Mouse (Mus musculus) neural tube, embryonic 13.5 days (tissue): ENCODE measurements around the gene Gm27179. TPM values are rescaled to one million over a fixed set of nuclear protein-coding genes. Genes with fewer than 3 reads are reported as not detected.
"Not testable (repeated sequence)": the region's sequence is repeated elsewhere in the genome, so short reads cannot be mapped to it uniquely, and the experiment has no call there.

Experiments
- ATAC-seq: fragments of 200-750 bp; cut with Nextera tagmentation; 2 replicates; pipeline ENCODE4 v1.8.0; 2017; ENCODE audit warnings: low read depth, mild to moderate bottlenecking, moderate TSS enrichment, moderate library complexity
- H3K27ac ChIP-seq: fragments of 300-500 bp; sonication (generic); replicated peaks from 2 replicates; pipeline ENCODE4 v1.5.1; 2015; ENCODE audit warnings: moderate library complexity, mild to moderate bottlenecking, inconsistent platforms
- H3K27me3 ChIP-seq: fragments of 300-500 bp; sonication (generic); 2 replicates; pipeline ENCODE4 v1.6.1; 2015; ENCODE audit warnings: mild to moderate bottlenecking, inconsistent platforms
- H3K36me3 ChIP-seq: fragments of 300-500 bp; sonication (generic); 2 replicates; pipeline ENCODE4 v1.6.1; 2015; ENCODE audit warnings: mild to moderate bottlenecking, inconsistent platforms
- H3K4me1 ChIP-seq: fragments of 300-500 bp; sonication (generic); replicated peaks from 2 replicates; pipeline ENCODE4 v1.6.1; 2015; ENCODE audit warnings: inconsistent platforms
- H3K4me2 ChIP-seq: fragments of 300-500 bp; sonication (generic); 2 replicates; pipeline ENCODE4 v1.6.1; 2015; ENCODE audit warnings: inconsistent platforms, mild to moderate bottlenecking, moderate library complexity
- H3K4me3 ChIP-seq: fragments of 300-500 bp; sonication (generic); 2 replicates; pipeline ENCODE4 v1.5.1; 2015; ENCODE audit warnings: mild to moderate bottlenecking, inconsistent platforms
- H3K9ac ChIP-seq: fragments of 300-500 bp; sonication (generic); 2 replicates; pipeline ENCODE4 v1.6.1; 2015; ENCODE audit warnings: moderate library complexity, mild to moderate bottlenecking, inconsistent platforms
- H3K9me3 ChIP-seq: fragments of 300-500 bp; sonication (generic); 2 replicates; pipeline ENCODE4 v1.6.1; 2016; ENCODE audit warnings: inconsistent platforms
- WGBS: fragments of 180-500 bp; shearing (Covaris S2); methylation state at CpG from one replicate; pipeline ENCODE4 v1.1.7; 2015; 5-methylcytosine and 5-hydroxymethylcytosine counted together
- polyA plus RNA-seq: library from polyadenylated mRNA; unstranded; fragments of >200 nt; fragmentation: Nextera tagmentation; extraction: Ambion mirVana; gene quantifications from 2 replicates; pipeline ENCODE4 v1.2.1, GENCODE M21; 2015

Gene Gm27179
- polyA plus RNA-seq, result not detected in 2 replicates

- ATAC-seq, H3K9ac ChIP-seq, H3K4me1 ChIP-seq, H3K4me3 ChIP-seq, H3K27me3 ChIP-seq, H3K4me2 ChIP-seq, H3K9me3 ChIP-seq, H3K36me3 ChIP-seq, H3K27ac ChIP-seq: not testable (repeated sequence)
- no CpG with 5 or more reads among the region's 2 CpGs for WGBS
Measured at GRCm38 (mm10) chr14:69512449-69512848, at the start of gene Gm27179. TSS of gene Gm27179 (minus strand) at chr14:69512549.

GRCm38 (mm10) chr14:69557550-69557949, 45.2 kb upstream of the Gm27179 start:
- not testable (repeated sequence) for H3K4me1 ChIP-seq, H3K36me3 ChIP-seq, H3K4me2 ChIP-seq, H3K9ac ChIP-seq, H3K9me3 ChIP-seq, H3K27me3 ChIP-seq, H3K4me3 ChIP-seq, ATAC-seq, H3K27ac ChIP-seq
- WGBS, result no CpG with 5 or more reads among the region's 14 CpGs

DNA sequence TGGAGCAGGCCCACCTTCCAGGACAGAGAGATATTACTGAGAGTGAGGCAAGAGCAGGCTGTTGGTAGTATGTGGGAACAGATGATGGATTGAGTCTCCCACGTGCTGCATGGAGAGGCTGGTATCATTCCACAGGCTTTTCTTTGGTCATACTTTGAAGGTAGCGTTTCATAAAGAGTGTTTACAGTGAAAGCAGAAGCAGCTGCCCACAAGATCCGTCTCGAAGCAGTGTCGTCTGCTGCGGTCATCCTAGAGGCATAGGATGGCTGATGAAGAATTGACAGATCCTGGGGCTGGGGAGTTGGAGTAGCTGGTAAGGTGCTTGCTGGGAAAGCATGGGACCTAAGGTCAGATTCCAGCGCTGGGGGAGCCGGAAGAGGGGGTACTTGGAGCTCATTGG, 44.5 kb upstream of the Gm27179 start:
- not testable (repeated sequence) for H3K9me3 ChIP-seq, H3K36me3 ChIP-seq, ATAC-seq, H3K9ac ChIP-seq, H3K27me3 ChIP-seq, H3K4me1 ChIP-seq, H3K4me2 ChIP-seq, H3K4me3 ChIP-seq, H3K27ac ChIP-seq
- WGBS, result no CpG with 5 or more reads among the region's 8 CpGs

- not testable (repeated sequence) for H3K27me3 ChIP-seq, H3K9me3 ChIP-seq, H3K4me1 ChIP-seq, H3K9ac ChIP-seq, H3K27ac ChIP-seq, H3K4me2 ChIP-seq, H3K4me3 ChIP-seq, H3K36me3 ChIP-seq
- peak; percentile 96 for ATAC-seq
- WGBS, result no CpG with 5 or more reads among the region's 68 CpGs
Measured at GRCm38 (mm10) chr14:69555110-69555831, 42.9 kb upstream of the Gm27179 start, which contains the start of gene Entpd4b. TSS of gene Entpd4b (plus strand) at chr14:69555424.

DNA sequence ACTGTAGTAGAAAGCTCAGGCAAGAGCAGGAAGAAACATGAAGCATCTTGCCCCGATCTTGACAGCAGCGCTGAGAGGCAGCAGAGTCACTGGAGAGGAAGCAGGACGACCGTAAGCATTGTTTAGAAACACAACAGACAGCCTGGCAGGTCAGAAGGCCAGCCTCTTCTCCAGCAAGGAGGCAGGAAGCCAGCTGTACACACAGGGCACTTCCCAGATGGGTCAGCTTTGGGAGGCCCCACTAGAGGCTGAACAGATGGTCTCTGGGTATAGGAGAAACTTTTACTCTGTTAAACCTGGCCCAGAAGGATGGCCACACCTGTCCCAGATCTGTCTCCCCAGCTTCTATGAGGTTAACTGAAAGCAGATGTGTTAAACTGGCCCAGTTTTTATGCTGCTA, 35.0 kb upstream of the Gm27179 start:
- H3K9ac ChIP-seq, H3K9me3 ChIP-seq, H3K4me2 ChIP-seq, H3K4me1 ChIP-seq, H3K4me3 ChIP-seq, ATAC-seq, H3K27ac ChIP-seq, H3K36me3 ChIP-seq, H3K27me3 ChIP-seq: not testable (repeated sequence)
- WGBS, result no CpG with 5 or more reads among the region's 4 CpGs

- not testable (repeated sequence) for H3K9ac ChIP-seq, ATAC-seq, H3K9me3 ChIP-seq, H3K36me3 ChIP-seq, H3K4me1 ChIP-seq, H3K27ac ChIP-seq, H3K4me2 ChIP-seq, H3K27me3 ChIP-seq, H3K4me3 ChIP-seq
- WGBS, result no CpG with 5 or more reads among the region's 2 CpGs
Measured at GRCm38 (mm10) chr14:69545052-69545451, 32.7 kb upstream of the Gm27179 start.

DNA sequence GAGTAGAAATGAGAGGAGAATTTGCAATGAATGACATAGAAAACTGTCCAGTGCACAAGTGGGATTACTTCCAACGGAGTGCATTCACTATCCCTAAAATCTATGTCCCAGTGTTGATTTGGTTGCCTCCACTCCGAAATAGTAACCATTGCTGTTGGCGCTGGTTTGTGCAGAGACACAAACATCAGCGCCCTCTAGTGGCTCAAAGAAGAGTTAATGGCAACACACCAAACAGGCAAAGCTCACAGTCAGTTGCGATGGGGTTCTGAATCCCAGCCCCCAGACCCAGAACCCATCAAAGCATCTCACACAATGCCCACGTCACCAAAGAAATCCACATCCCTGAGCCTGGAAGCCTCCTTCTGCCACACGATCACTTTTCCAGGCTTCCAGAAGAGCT, 31.7 kb upstream of the Gm27179 start:
- H3K9ac ChIP-seq, H3K4me3 ChIP-seq, H3K27ac ChIP-seq, H3K9me3 ChIP-seq, H3K27me3 ChIP-seq, ATAC-seq, H3K36me3 ChIP-seq, H3K4me2 ChIP-seq, H3K4me1 ChIP-seq: not testable (repeated sequence)
- no CpG with 5 or more reads among the region's 7 CpGs for WGBS

GRCm38 (mm10) chr14:69542695-69543094, 30.3 kb upstream of the Gm27179 start:
- H3K4me3 ChIP-seq, H3K4me2 ChIP-seq, H3K9me3 ChIP-seq, H3K9ac ChIP-seq, ATAC-seq, H3K36me3 ChIP-seq, H3K27me3 ChIP-seq, H3K27ac ChIP-seq, H3K4me1 ChIP-seq: not testable (repeated sequence)
- WGBS, result no CpG with 5 or more reads among the region's 7 CpGs

DNA sequence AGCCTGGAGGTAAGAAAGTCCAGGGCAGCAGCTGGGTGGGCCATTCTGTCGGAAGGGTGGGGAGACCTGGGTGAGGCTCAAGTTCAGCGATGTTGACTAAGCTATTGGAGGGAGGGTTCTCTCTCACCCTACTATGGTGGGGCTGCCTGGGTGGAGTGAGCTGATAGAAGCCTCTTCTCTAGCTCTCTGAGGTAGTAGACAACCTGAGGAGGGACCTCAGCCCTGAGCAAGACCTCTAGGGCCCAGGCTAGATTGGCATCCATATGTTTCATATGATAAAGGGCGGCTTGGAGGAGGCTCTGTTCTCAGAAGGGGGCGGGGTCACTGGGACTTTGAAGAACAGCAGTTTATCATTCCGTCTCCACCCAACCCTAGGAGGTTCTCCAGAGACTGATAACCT, 27.8 kb upstream of the Gm27179 start:
- WGBS, result no CpG with 5 or more reads among the region's 5 CpGs
- H3K27ac ChIP-seq, H3K4me2 ChIP-seq, H3K4me1 ChIP-seq, ATAC-seq, H3K27me3 ChIP-seq, H3K9ac ChIP-seq, H3K9me3 ChIP-seq, H3K4me3 ChIP-seq, H3K36me3 ChIP-seq: not testable (repeated sequence)

- H3K4me1 ChIP-seq, H3K9ac ChIP-seq, H3K27ac ChIP-seq, H3K4me2 ChIP-seq, ATAC-seq, H3K4me3 ChIP-seq, H3K9me3 ChIP-seq, H3K27me3 ChIP-seq, H3K36me3 ChIP-seq: not testable (repeated sequence)
- no CpG with 5 or more reads among the region's 7 CpGs for WGBS
Measured at GRCm38 (mm10) chr14:69536539-69536938, 24.2 kb upstream of the Gm27179 start.

DNA sequence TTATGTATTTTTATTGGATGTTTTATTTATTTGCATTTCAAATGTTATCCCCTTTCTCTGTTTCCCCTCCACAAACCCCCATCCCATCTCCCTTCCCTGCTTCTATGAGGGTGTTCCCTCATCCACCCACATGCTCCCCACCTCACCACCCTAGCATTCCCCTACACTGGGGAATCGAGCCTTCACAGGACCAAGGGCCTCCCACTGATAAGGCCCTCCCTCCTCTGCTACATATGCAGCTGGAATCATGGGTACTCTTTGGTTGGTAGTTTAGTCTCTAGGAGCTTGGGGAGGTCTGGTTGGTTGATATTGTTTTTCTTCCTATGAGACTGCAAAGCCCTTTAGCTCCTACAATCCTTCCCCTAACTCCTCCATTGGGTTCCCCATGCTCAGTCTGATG, 13.9 kb upstream of the Gm27179 start:
- not testable (repeated sequence) for H3K9ac ChIP-seq, ATAC-seq, H3K36me3 ChIP-seq, H3K4me2 ChIP-seq, H3K4me1 ChIP-seq, H3K4me3 ChIP-seq, H3K27me3 ChIP-seq, H3K27ac ChIP-seq, H3K9me3 ChIP-seq
- whole genome bisulfite sequencing, result no CpG with 5 or more reads among the region's 1 CpGs

GRCm38 (mm10) chr14:69523001-69523400, 10.7 kb upstream of the Gm27179 start:
- no CpG with 5 or more reads among the region's 1 CpGs for WGBS
- H3K4me2 ChIP-seq, H3K27ac ChIP-seq, H3K4me3 ChIP-seq, H3K4me1 ChIP-seq, H3K9me3 ChIP-seq, H3K27me3 ChIP-seq, ATAC-seq, H3K36me3 ChIP-seq, H3K9ac ChIP-seq: not testable (repeated sequence)

DNA sequence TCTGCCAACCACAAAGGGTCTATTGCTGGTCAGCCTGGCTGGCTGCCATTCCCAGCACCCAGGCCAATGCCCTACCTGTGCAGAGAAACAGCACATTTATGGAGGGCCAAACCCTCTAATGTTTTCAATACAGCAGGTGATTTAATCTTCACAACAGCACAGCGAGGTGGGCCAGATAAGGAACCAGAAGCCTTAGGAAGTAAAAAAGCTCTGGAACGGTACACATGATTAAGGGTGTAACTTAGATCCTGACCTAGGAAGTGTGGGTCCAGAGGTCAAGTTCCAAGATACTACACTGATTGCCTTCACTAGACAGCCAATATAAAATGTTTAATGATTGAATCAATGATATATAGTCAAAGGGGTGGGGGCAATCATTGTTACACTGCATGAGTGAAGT, 8.5 kb upstream of the Gm27179 start:
- not testable (repeated sequence) for H3K4me2 ChIP-seq, H3K4me3 ChIP-seq, H3K4me1 ChIP-seq, H3K9ac ChIP-seq, H3K27ac ChIP-seq, H3K36me3 ChIP-seq, H3K9me3 ChIP-seq, ATAC-seq, H3K27me3 ChIP-seq
- no CpG with 5 or more reads among the region's 2 CpGs for WGBS
